Mouse (Mus musculus) liver, adult 2 months (tissue): ENCODE data around the gene Il31. TPM values are rescaled to one million over a fixed set of nuclear protein-coding genes. Genes with fewer than 3 reads are reported as not detected.
A peak's percentile ranks its signal among the peaks of the same experiment; 100 is the strongest.

Source experiments
- DNase-seq: peaks from one replicate; pipeline ENCODE4 v3.0.0-alpha.2; 2011; ENCODE audit warnings: low read depth, low spot score; ENCODE audit errors: extremely low read depth
- H3K27ac ChIP-seq: fragments of 200-500 bp; replicated peaks from 2 replicates; pipeline ENCODE4 v1.5.1; 2012; ENCODE audit warnings: low read depth, mild to moderate bottlenecking, control low read depth, inconsistent platforms, low read length; ENCODE audit not compliant: insufficient read depth
- H3K27me3 ChIP-seq: fragments of 200-500 bp; 2 replicates; pipeline ENCODE4 v1.6.1; 2012; ENCODE audit warnings: mild to moderate bottlenecking, moderate library complexity, low read length, inconsistent platforms; ENCODE audit not compliant: control insufficient read depth, insufficient read depth
- H3K36me3 ChIP-seq: fragments of 200-500 bp; 2 replicates; pipeline ENCODE4 v1.6.1; 2012; ENCODE audit warnings: low read length, inconsistent platforms; ENCODE audit not compliant: control insufficient read depth, insufficient read depth
- H3K4me1 ChIP-seq: fragments of 200-500 bp; 2 replicates; pipeline ENCODE4 v1.6.1; 2011; ENCODE audit warnings: low read length; ENCODE audit not compliant: control insufficient read depth, insufficient read depth
- H3K4me3 ChIP-seq: fragments of 200-500 bp; 2 replicates; pipeline ENCODE4 v1.5.1; 2011; ENCODE audit warnings: low read depth, mild to moderate bottlenecking, control low read depth, low read length, moderate library complexity; ENCODE audit not compliant: insufficient read depth
- H3K79me2 ChIP-seq: fragments of 200-500 bp; 2 replicates; pipeline ENCODE4 v1.6.1; 2012; ENCODE audit warnings: inconsistent platforms, mild to moderate bottlenecking, low read length, moderate library complexity; ENCODE audit not compliant: control insufficient read depth, insufficient read depth
- H3K9ac ChIP-seq: fragments of 200-500 bp; 2 replicates; pipeline ENCODE4 v1.6.1; 2012; ENCODE audit warnings: low read depth, mild to moderate bottlenecking, control low read depth, inconsistent platforms, low read length
- CTCF ChIP-seq: fragments of 200-500 bp; IDR thresholded peaks from 2 replicates; pipeline ENCODE4 v1.5.1; 2011; ENCODE audit warnings: low read depth, low read length, control low read depth
- POLR2A ChIP-seq: fragments of 200-500 bp; IDR thresholded peaks from 2 replicates; pipeline ENCODE4 v1.6.1; 2011; ENCODE audit warnings: low read length, control low read depth; ENCODE audit not compliant: insufficient read depth; ENCODE audit errors: extremely low read depth
- WGBS: fragments of 180-500 bp; shearing (Covaris S2); methylation state at CpG from one replicate; pipeline ENCODE4 v1.1.7; 2018; 5-methylcytosine and 5-hydroxymethylcytosine counted together
- polyA plus RNA-seq: library from polyadenylated mRNA; depleted of rRNA; stranded (reverse); fragments of >200 nt; gene quantifications from 2 replicates; pipeline ENCODE4 v1.2.3, GENCODE M21; 2012
- total RNA-seq: library from RNA; depleted of rRNA; stranded (reverse); fragments of >200 nt; gene quantifications from 2 replicates; pipeline ENCODE4 v1.2.3, GENCODE M21; 2014

Gene Il31
- total and polyA plus RNA-seq, 2 experiments = not detected

- H3K9ac ChIP-seq = no peak overlapping the region
- H3K4me3 ChIP-seq = no peak overlapping the region
- H3K79me2 ChIP-seq = no peaks in the 10 kb centered on the region
- H3K27me3 ChIP-seq = 0 out of 2 replicates have a peak, but pooled peaks cover 3% of the 10 kb centered on the region
- 49% methylated on average over 4 of the region's 4 CpGs for WGBS
- no peak for TF ChIP-seq CTCF
- no peak for TF ChIP-seq POLR2A
- H3K4me1 ChIP-seq = 0 out of 2 replicates have a peak, but pooled peaks cover 4% of the 10 kb centered on the region
- H3K36me3 ChIP-seq = no peaks in the 10 kb centered on the region
- no peak for DNase-seq
- no peak overlapping the region for H3K27ac ChIP-seq
These were observed 12.7 kb upstream of the Il31 start for GRCm38 (mm10) chr5:123501973-123502372.

DNA sequence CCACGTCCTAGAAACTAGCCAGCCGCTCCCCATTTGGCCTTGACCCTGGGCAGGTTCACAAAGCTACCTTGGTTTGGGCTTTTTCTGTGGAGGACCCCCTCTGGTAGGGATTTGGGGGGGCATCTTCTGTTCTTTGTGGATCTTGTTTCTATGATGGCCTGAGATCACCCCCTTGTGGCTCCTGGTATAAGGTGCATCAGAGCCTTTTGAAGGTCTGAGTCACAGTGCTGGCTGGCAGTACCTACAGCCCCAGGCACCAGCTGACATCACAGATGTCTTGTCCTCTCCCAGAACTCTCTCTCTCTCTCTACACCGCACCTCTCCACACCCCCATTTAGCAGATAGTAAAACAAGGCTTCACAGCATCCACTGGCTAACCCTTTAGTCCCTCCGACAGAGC, 10.4 kb upstream of the Il31 start:
- H3K79me2 ChIP-seq = no peaks in the 10 kb centered on the region
- no peak overlapping the region for H3K4me3 ChIP-seq
- no peak overlapping the region for H3K9ac ChIP-seq
- no peak for DNase-seq
- H3K27me3 ChIP-seq = 0 out of 2 replicates have a peak, but pooled peaks cover 3% of the 10 kb centered on the region
- 36% methylated on average over 4 of the region's 4 CpGs for WGBS
- H3K36me3 ChIP-seq = no peaks in the 10 kb centered on the region
- H3K4me1 ChIP-seq = 0 out of 2 replicates have a peak, but pooled peaks cover 4% of the 10 kb centered on the region
- H3K27ac ChIP-seq = no peak overlapping the region
- TF ChIP-seq CTCF (0 out of 2 replicates have a peak, but pooled peaks have one; percentile 3), POLR2A (no peak)

- Histone ChIP-seq H3K27me3 (no peaks in the 10 kb centered on the region), H3K4me3 (no peak overlapping the region), H3K36me3 (no peaks in the 10 kb centered on the region), H3K27ac (no peak overlapping the region), H3K4me1 (no peaks in the 10 kb centered on the region), H3K9ac (no peak overlapping the region), H3K79me2 (no peaks in the 10 kb centered on the region)
- DNase-seq = no peak
- TF ChIP-seq CTCF = no peak
- no peak for TF ChIP-seq POLR2A
- 59% methylated on average over 9 of the region's 9 CpGs for WGBS
These were observed 646 bp upstream of the Il31 start for GRCm38 (mm10) chr5:123489935-123490334.

- Histone ChIP-seq H3K79me2 (no peaks in the 10 kb centered on the region), H3K4me1 (no peaks in the 10 kb centered on the region), H3K9ac (no peak overlapping the region), H3K36me3 (no peaks in the 10 kb centered on the region), H3K27me3 (no peaks in the 10 kb centered on the region), H3K27ac (no peak overlapping the region), H3K4me3 (no peak overlapping the region)
- WGBS = 68% methylated on average over 11 of the region's 11 CpGs
- TF ChIP-seq POLR2A = no peak
- TF ChIP-seq CTCF = no peak
- no peak for DNase-seq
These were observed 1.5 kb downstream of the Il31 start for GRCm38 (mm10) chr5:123487659-123488395.

GRCm38 (mm10) chr5:123473817-123474216, 15.5 kb downstream of the Il31 start:
- no peaks in the 10 kb centered on the region for H3K4me1 ChIP-seq
- no peaks in the 10 kb centered on the region for H3K27me3 ChIP-seq
- H3K27ac ChIP-seq = no peak overlapping the region
- no peaks in the 10 kb centered on the region for H3K36me3 ChIP-seq
- no peak overlapping the region for H3K4me3 ChIP-seq
- TF ChIP-seq CTCF = no peak
- no peak for TF ChIP-seq POLR2A
- no peak overlapping the region for H3K9ac ChIP-seq
- DNase-seq = no peak
- H3K79me2 ChIP-seq = no peaks in the 10 kb centered on the region
- 81% methylated on average over 5 of the region's 5 CpGs for WGBS

DNA sequence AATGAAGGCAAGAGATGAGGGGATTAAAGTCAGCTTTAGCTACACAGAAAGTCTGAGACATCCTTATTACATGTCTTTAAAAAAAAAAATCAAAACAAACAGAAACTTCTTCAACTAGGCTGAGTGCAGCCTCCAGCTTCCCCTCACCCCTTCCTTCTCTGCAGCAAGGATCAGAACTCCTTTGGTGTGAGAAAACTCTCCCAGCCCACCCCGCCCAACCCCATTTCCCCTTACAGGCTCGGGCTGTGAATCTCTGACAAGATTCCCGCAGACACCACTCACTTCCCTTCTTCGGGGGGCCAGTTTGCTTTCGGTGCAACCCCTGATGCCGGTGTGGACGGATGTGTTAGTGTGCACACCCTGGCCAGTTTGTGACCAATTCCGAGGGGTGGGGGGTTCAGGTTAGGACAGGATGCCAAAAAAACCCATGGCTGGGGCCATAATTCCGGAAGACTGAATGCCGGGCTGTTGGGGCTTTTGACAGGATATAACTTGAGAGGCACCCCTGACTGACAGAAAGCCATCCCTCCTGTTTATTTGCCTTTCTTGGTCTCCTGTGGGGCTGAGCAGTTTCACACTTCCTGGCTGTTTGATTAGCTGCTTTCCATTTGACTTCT, 18.4 kb downstream of the Il31 start:
- Histone ChIP-seq H3K36me3 (no peaks in the 10 kb centered on the region), H3K79me2 (no peaks in the 10 kb centered on the region), H3K27me3 (no peaks in the 10 kb centered on the region), H3K9ac (no peak overlapping the region; the same call in 1 of the 2 replicates), H3K4me3 (no peak overlapping the region), H3K4me1 (no peaks in the 10 kb centered on the region), H3K27ac (no peak overlapping the region)
- WGBS = 12% methylated on average over 10 of the region's 10 CpGs
- TF ChIP-seq CTCF = no peak
- TF ChIP-seq POLR2A = no peak
- no peak for DNase-seq
